Mouse (Mus musculus) right cerebral cortex, adult 18-20 months (tissue): ENCODE data around the gene Dgkh.
"Not testable (repeated sequence)": the region's sequence is repeated elsewhere in the genome, so short reads cannot be mapped to it uniquely, and the experiment has no call there.

Source experiments
- DNase-seq: peaks from one replicate; pipeline ENCODE4 v3.0.0; 2022; ENCODE audit warnings: mixed read lengths

The Dgkh gene

DNA sequence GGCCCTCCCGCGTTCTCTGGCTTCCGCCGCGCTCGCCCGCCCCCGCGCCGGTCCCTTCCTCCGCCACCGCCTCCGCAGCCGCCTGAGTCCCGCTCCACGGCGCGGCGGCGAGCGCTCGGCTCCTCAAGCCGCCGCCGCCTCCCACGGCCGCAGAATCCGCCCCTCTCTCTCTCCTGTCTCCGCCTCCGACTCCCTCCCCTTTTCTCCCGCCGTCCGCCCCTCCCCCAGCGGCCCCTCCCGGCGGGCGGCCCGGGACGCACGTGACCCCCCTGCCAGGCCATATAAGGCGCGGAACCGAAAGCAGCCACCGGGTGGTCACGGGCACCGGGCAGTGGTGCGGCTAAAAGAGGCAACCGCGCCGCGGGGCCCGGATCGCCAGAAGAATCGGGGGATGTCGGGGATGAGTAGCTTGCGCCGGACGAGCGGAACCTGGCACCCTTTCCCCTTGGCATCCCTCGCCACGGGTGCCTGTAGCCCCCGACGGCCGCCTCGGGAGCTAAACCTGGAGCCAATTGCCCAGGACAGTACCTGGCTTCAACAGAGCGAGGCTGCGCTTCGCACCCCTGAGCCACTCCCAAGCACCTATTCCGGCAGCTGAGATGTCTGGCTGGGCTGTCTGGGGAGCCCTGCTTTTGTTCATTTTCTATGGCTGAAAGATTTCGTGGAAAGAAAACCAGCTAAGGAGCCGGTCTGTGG, at the start of gene Dgkh:
Gene Dgkh (minus strand): TSS at position 160 of the 696 bp plus-strand sequence.
- DNase-seq = peak; percentile 86

DNA sequence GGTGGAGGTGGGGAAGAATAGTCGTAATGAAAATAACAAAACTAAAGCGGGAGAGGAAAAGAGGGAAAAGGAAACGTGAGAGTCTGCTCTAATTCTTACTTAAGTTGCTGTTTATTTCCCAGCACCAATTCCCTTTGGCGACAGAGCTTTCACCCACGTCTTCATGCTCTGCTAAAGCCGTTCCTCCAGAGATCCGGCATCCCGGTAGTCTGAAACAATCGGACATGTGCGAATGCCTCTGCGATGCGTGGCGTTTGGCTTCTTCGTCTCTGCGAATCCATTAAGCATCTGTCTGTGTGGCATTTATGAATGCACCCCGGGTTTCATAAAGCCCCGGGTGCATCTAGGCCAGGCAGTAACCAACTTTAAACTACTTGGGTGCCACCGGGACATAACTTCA, 44.6 kb upstream of the Dgkh start:
- peak; percentile 33 for DNase-seq

DNA sequence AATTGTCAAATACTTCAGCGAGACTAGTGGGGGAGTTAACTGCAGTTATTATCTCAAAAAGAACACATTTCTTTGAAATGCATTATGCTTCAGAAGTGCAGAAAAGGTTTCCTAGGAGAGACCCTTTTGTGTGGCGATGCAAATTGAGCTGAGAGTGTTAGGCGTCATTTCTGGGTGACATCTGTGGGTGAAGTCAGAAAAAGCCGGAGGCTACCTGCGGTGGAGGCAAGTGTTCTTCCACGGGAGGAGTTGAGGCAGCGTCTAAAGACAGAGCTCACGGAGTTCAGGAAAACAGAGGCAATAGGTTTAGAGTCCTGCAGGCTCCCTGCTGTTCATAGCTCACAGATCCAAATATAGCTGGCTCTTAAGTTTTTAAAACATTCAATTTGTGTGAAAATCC, 44.1 kb upstream of the Dgkh start:
- peak; percentile 18 for DNase-seq

- DNase-seq = no peak
Measured at GRCm38 (mm10) chr14:78775699-78776098, 43.1 kb upstream of the Dgkh start.

GRCm38 (mm10) chr14:78775226-78775625, 42.6 kb upstream of the Dgkh start:
- no peak for DNase-seq

- DNase-seq = no peak
Measured at GRCm38 (mm10) chr14:78770457-78770856, 37.9 kb upstream of the Dgkh start.

DNA sequence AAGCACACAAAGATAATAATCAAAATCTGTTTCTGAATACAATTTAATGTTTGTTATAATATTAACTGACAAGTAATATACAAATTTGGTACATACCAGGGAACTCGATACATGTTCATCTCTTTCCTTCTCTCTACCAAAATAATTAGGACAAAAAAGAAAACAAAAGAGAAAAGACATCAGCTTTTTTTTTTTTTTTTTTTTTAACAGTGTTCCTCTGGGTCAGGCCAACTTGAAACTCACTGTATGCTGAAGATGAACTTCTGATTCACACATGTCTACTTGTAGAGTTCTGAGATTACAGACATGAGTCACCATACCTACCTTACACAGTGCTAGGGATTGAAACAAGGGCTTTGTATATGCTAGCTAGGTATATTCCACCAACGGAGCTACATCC, 28.5 kb upstream of the Dgkh start:
- DNase-seq = no peak

DNA sequence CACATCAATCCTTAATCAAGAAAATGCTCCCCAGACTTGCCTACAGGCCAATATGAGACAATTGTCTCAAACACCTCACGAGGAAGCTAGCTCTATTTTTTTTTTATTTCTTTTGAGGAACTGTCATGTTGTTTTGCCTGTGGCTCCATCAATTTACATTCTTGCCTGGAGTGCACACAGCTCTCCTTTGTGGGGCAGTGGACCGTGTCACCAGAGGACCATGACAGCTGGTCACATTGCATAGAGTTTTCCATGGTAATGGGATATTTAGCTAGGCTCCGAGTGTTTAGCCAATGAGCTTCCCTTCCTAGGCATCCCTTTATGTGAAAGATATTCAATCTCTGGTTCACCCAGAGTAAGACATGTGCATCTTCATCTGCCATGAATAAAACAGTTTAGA, 26.9 kb upstream of the Dgkh start:
- no peak for DNase-seq

DNA sequence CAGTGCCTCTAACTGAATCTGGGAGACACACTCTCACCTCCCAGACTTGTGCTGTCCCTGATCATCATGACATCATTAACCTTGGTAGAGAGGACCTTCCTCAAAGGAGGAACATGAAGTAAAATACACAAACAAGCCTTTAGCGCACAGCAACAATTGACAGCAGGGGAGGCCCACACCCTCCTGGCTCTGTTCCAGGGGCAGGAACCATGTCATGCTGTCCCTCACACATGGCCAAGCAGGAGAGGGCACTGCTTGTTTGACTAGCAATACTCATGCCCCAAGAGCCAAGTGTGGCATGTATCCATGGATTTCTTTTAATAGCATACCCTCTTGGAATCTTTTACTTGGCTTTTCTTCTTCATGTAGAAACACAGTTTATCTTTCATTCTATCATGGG, 22.7 kb upstream of the Dgkh start:
- no peak for DNase-seq

DNA sequence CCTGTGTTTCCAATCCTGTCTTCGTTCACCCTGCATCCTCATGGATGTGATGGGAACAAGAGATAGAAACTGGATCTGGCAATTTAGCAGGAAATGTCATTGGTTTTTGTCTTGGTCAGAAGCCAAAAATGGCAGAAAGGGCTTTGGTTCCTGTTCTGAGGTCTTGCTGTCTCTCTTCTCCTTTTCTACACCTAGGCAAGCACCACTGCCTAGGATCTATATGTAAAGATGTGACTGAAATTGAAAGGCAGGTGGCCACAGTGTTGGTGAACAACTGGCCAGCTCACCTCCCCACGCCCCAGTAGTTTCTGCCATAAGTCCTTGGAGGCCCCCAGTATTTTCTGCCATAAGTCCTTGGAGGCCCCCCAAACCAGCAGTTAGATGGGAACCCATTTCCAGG, 16.1 kb upstream of the Dgkh start:
- no peak for DNase-seq

DNA sequence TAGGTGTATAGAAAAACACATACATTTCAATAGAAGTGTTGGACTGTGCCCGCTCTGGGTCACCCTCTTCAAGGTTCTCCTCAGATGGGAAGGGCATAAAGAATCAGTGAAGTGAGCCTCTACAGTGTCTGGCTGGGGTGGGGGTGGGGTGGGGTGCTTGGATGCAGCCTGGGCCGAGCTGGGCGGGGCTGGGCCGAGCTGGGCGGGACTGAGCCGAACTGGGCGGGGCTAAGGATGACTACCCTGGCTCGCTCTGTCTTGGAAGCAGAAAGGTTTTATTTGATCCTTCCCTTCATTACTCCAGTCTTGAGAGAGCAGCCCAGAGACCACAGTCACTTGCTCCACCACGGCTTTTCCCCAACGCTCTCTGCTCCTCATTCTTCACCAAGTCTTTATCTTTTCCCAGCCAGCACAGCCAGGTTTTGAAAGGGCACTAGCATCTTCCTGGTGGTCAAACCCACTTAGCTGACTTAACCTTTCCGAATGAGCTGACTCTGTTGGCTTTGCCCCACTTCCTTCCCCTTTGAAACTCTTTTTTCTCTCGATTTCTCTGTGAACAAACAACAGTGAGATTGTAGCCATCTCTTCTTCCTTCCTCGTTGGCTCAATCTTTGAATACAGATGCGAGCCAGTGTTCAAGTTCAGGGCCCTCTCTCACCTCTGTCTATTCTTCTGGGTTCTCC, 15.5 kb upstream of the Dgkh start:
- no peak for DNase-seq

DNA sequence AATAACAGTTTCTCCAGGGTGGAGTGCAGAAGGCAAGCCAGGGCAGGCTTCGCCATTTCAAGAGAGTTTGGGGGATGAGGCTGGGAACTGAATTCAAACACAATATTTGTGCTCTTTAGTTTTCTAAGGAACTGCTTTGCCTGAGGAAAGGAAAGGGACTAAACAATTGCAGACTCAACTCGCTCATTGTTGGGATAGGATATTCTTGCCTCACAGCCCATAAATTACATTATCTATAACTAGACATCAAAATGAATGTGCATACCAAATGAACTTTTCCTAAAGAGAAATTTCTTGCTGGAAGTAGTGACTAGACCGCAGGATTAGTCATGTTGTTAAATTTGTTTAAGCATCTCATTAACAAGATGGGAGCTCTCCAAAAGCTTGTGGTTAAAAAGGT, 14.9 kb upstream of the Dgkh start:
- DNase-seq = no peak

DNA sequence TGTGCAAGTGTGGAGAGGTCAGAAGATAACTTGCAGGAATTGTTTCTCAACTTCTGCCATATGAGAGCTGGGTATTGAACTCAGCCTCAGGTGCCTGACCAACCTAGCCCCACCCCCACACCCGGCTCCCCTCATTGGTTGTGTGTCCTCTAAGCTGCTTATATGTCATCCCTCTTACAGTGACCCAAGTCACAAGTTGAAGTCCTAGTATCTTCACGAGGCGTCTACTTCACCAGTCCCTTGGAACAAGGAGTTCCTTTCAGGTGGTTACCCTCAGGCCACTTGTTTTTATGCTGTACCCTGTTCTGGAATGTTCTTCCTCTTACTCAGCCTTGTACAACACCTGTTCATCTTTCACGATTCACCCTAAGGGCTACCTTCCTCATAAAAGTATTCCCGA, 2.0 kb upstream of the Dgkh start:
- no peak for DNase-seq

DNA sequence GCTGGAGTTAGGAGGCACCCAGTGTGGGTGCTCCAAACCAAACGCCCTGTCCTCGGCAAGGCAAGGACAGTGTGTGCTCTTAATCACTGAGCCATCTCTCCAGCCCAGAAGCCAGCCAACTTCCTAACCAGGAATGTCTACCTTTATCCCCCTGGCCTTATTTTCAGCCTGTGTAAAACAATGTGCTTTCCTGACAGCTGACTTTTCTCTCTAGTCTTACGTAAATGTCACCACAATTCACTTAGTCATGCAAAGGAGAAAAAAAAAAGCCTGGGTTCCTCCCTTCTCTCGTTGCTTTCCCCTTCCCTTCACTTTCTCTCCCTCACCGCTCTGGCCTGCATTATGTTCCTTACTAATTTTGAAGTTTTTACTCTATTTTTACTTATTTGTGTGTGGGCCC, 1.6 kb upstream of the Dgkh start:
- DNase-seq = not testable (repeated sequence)

GRCm38 (mm10) chr14:78733366-78734076, 945 bp upstream of the Dgkh start:
- no peak for DNase-seq

DNA sequence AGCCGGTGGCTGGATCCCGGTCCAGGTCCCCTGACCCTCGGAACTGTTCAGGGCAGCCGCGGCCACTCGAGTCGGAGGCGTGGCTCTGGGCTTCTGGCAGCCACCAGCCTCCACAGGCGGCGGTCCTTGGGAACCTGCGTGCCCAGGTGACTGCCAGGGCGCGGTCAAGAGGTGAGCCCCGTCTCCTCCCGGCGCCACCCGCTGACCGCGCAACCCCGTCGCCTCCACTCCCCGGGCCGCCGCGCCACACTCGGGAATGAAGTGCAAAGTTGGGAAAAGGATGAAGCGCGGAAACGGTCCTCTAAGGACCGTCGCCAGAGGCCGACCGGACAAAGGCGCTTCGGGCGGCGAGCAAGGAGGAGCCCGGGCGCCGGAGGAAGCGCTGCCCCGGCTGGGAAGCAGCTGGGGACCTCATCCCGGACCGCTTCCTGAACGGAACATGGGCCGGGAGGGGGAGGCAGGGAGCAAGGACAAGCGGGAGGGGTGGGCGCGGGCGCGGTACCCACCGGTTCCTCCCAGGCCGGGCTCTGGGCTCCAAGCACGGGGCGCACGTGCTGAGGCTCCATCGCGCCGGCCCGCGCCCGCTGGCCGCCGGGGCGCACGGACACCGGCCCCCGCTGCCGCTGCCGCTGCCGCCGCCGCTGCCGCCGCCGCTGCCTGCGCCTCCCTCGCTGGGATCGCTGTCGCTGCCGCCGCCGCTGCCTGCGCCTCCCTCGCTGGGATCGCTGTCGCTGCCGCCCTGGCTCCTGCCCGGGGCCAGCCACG, 542 bp downstream of the Dgkh start:
- no peak for DNase-seq

DNA sequence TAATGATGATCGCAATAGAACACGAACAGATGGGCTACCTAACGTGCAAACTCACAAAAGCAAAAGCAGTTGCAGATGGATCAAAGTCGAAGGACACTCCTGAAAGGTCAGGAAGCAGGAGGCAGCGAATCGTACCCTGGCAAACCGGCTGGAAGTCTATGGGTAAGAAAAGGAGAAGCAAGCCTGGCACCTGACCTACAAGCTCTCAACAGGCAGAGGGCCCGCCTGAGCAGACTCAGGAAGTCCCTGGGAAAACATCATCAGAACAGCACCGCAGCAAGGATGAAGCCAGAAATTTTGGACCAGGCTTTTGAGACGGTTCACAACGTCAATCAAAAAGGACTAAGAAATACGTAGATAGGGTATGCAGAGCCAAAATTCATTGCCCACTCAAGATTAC, 1.3 kb downstream of the Dgkh start:
- DNase-seq = peak; percentile 62

DNA sequence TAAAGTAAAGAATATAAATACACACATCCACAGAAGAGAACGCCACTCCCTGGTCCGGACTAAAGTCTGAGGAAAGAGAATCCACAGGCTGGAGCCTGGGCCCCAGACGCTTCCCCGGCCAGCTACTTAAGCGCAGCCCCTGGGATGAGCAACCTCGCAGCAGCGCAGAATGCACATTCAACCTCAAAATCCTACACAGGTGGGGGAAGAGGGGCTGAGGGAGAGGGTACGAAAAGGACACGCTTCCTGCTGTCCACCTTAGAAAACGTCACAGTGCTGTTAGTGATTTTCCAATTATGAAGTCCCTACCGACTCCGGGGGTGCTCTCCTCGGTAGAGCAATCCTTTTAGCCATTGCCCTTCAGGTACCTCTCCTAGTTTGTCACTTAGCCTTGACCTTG, 6.6 kb downstream of the Dgkh start:
- DNase-seq = no peak

DNA sequence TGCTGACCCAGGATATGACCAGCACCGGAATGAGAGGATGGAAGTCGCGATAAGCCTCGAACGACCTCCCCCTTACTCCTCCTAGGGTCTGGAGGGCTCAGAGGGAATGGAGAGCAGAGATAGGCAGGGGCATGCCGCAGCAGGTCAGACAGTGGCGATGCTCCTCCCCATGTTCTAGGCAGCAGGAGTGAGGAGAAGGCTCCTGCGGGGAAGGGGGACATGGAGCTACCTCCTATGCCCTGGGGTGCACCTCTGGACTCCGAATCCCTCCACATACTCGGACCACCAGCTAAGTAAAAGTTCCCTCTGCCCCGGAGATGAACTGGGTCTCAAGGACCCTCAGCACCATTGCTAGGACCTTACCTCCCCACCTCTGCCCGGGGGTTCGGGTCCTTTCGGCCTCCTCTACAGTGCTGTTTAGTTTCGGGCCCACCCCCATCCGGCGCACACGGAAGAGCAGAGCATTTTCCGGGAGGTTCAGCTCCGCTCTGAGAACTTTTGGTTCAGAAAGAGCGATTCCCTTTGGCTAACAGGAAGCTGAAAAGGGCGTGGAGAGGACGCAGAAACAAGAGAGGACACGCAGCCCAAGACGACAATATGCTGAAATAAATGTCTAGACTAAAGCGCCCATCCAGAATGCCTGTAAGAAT, 7.1 kb downstream of the Dgkh start:
- DNase-seq = no peak

DNA sequence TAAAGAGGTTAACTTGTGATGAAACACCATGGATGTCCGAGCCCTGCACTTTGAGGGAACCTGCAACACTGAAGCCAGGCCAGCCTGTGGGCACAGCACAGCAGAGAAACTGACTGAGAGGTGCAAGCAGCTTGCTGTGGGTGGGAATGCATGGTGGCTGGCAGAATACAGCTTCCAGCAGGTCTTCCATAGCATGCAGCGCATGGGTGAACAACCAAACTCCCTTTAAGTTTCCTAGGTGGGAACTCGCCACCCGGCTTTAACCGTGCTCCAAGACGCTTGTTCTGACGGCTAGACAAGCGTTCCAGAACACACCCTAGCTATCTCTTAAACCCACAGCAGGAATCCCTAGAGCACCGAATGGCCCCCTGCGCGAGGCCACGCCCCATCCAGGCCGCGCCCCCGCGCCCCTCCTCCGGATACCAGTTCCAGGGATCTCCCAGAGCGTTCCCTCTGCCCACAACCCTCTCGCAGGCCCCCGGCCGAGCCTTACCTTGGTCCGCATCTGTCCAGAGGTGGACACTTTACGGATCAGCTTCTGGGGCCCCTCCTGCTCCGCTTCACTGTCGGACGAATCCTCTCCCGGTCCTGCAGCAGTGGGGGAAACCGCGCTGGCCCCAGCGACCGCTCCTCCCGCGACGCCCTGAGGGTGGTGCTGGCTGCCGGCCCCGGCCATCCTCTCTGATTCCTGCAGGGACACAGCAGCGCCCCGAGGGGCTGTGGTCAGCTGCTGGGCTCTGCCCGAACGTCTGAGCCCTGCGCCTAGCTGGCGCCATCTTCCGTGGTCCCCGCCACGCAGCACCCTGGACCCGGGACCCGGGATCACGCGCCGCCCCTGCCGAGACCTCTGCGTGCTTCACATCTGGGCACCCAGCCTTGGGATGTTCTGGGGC, 7.9 kb downstream of the Dgkh start:
- DNase-seq = peak; percentile 51

- not testable (repeated sequence) for DNase-seq
Measured at GRCm38 (mm10) chr14:78723655-78724054, 8.9 kb downstream of the Dgkh start.

- no peak for DNase-seq
Measured at GRCm38 (mm10) chr14:78722031-78722430, 10.5 kb downstream of the Dgkh start.
